Mouse (Mus musculus) stomach, postnatal 0 days (tissue): ENCODE measurements around the gene Degs2.

Source experiments
- CTCF ChIP-seq: IDR thresholded peaks from 2 replicates; pipeline ENCODE4 v1.5.1; 2016; ENCODE audit warnings: antibody characterized with exemption, low read depth, mild to moderate bottlenecking, moderate library complexity
- EP300 ChIP-seq: optimal IDR thresholded peaks from 2 replicates; pipeline ENCODE3; 2016; ENCODE audit warnings: antibody characterized with exemption

DNA sequence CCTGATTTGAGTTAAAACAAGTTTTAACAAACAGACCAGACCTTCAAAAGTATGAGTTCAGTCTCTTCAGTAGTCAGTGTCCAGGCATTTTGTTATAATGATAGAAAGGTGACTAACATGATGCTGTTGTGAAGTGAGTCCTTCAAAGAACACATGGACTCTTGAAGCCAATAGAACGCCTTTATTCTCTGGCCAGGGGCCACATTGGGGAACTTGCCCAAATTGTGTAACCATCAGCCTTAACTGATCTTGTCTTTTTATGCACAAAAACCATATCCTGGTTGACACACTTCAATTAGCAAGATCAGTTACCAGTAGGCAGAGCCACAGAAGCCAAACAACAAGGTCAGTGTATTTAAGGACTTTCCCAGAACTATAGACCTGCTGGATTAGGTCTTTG is 72.6 kb downstream of the Degs2 start:
- no peak for TF ChIP-seq EP300
- no peak for TF ChIP-seq CTCF
